Mouse (Mus musculus) hindbrain, embryonic 15.5 days (tissue): ENCODE measurements around the gene Srpk1. TPM values are rescaled to one million over a fixed set of nuclear protein-coding genes. Genes with fewer than 3 reads are reported as not detected.

ENCODE experiments used
- ATAC-seq: fragments of 200-750 bp; cut with Nextera tagmentation; 2 replicates; pipeline ENCODE4 v1.8.0; 2017; ENCODE audit warnings: low read depth, moderate number of reproducible peaks, moderate TSS enrichment; ENCODE audit not compliant: low FRiP score
- H3K27ac ChIP-seq: fragments of 300-500 bp; sonication (generic); replicated peaks from 2 replicates; pipeline ENCODE4 v1.5.1; 2015; ENCODE audit warnings: mild to moderate bottlenecking, inconsistent platforms
- H3K27me3 ChIP-seq: fragments of 300-500 bp; sonication (generic); 2 replicates; pipeline ENCODE4 v1.6.1; 2015; ENCODE audit warnings: control low read depth, inconsistent platforms
- H3K36me3 ChIP-seq: fragments of 300-500 bp; sonication (generic); 2 replicates; pipeline ENCODE4 v1.6.1; 2015; ENCODE audit warnings: control low read depth, inconsistent platforms
- H3K4me1 ChIP-seq: fragments of 300-500 bp; sonication (generic); replicated peaks from 2 replicates; pipeline ENCODE4 v1.6.1; 2015; ENCODE audit warnings: control low read depth, inconsistent platforms
- H3K4me2 ChIP-seq: fragments of 300-500 bp; sonication (generic); 2 replicates; pipeline ENCODE4 v1.6.1; 2015; ENCODE audit warnings: moderate library complexity, mild to moderate bottlenecking, inconsistent platforms
- H3K4me3 ChIP-seq: fragments of 300-500 bp; sonication (generic); 2 replicates; pipeline ENCODE4 v1.5.1; 2015; ENCODE audit warnings: mild to moderate bottlenecking, inconsistent platforms
- H3K9ac ChIP-seq: fragments of 300-500 bp; sonication (generic); 2 replicates; pipeline ENCODE4 v1.6.1; 2015; ENCODE audit warnings: inconsistent platforms
- H3K9me3 ChIP-seq: fragments of 300-500 bp; sonication (generic); 2 replicates; pipeline ENCODE4 v1.6.1; 2016; ENCODE audit warnings: control low read depth, inconsistent platforms
- WGBS: fragments of 180-500 bp; shearing (Covaris S2); methylation state at CpG from one replicate; pipeline ENCODE4 v1.1.7; 2015; 5-methylcytosine and 5-hydroxymethylcytosine counted together
- polyA plus RNA-seq: library from polyadenylated mRNA; unstranded; fragments of >200 nt; fragmentation: Nextera tagmentation; extraction: Ambion mirVana; gene quantifications from 2 replicates; pipeline ENCODE4 v1.2.1, GENCODE M21; 2015

Srpk1 gene
- polyA plus RNA-seq, 1 experiment from 2014 or later: 88.7 TPM

DNA sequence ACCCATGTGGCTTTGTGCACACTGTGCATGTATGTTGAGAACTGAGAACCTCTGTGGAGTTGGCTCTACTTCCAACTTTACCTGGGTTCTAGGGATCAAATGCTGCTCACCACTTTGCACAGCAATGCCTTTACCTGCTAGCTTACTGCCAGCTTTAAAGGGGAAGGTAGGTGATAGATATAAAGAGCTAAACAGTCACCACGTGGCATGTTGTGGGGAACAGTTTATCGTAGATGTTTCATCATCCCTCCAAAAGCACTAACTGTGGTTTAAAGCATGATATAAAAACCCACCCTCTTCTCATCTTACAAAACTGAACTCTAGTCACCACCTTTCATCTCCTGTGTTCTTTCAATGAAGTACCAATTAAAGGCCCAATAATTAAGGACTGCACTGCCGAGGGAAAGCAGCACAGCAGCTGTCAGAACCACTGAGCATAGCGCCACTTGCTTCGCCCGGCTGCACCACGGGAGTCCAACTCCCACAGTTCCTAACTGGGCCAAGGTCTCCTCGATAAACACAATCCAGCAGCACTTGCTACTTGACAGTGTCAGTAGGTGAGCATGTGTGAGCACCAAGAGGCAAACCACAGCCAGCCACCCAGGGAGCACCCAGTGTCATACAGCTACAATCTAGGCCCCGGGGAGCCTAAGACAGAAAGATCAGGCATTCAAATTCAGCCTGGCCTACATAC is 20.8 kb downstream of the Srpk1 start:
- no peak for ATAC-seq

DNA sequence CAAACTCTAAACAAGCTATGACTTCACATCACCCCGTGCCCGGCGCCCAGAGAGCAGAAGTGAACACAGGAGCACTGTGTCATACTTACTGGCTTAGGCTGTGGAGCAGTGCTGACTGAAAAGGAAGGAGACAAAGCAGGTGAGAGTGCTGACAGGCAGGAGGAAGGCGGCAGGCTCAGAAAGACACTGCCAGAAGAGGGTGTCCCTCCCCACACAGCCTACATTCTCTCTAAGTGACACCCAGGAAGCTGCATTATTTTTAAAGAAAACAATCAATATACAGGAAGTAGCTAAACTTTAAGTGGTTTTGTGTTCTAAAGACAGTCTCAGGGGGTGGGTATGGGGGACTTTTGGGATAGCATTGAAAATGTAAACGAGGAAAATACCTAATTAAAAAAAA is 21.7 kb downstream of the Srpk1 start:
- Histone ChIP-seq H3K9ac (no peak overlapping the region), H3K4me1 (no peaks in the 10 kb centered on the region), H3K27me3 (no peaks in the 10 kb centered on the region), H3K9me3 (no peaks in the 10 kb centered on the region), H3K36me3 (peaks cover 87% of the 10 kb centered on the region), H3K4me3 (no peak overlapping the region), H3K27ac (no peak overlapping the region), H3K4me2 (no peak overlapping the region)
- WGBS: 91% methylated on average over 5 of the region's 5 CpGs
- ATAC-seq: no peak

More for the DNA sequence above, 20.8 kb downstream of the Srpk1 start:
- Histone ChIP-seq H3K36me3 (peaks cover 86% of the 10 kb centered on the region), H3K9ac (no peak overlapping the region), H3K27me3 (no peaks in the 10 kb centered on the region), H3K27ac (no peak overlapping the region), H3K4me3 (no peak overlapping the region), H3K4me1 (no peaks in the 10 kb centered on the region), H3K4me2 (no peak overlapping the region), H3K9me3 (no peaks in the 10 kb centered on the region)
- WGBS: 80% methylated on average over 9 of the region's 9 CpGs

DNA sequence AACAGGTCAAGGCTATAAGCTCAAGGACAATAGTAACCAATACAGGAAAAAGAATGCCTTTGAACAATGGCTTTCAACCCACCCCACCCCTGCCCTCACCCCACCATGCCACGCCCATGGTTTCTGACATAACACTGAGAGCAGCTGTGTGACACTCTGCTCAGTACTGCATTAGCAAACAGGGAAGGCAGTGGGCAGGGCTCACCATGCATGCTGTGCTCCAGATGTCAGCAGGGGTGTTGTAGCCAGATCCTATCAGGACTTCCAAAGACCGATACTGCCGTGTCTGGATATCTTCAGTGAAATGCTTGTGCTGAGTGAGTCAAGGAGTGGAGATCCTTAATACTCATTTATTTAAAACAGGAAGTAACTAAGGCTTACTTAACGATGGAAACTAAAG is 28.5 kb downstream of the Srpk1 start:
- Histone ChIP-seq H3K36me3 (peaks cover 85% of the 10 kb centered on the region), H3K27me3 (no peaks in the 10 kb centered on the region), H3K27ac (no peak overlapping the region), H3K9ac (no peak overlapping the region), H3K9me3 (no peaks in the 10 kb centered on the region), H3K4me3 (no peak overlapping the region), H3K4me2 (no peak overlapping the region), H3K4me1 (no peaks in the 10 kb centered on the region)
- 76% methylated on average over 4 of the region's 4 CpGs for whole genome bisulfite sequencing
- ATAC-seq: no peak

DNA sequence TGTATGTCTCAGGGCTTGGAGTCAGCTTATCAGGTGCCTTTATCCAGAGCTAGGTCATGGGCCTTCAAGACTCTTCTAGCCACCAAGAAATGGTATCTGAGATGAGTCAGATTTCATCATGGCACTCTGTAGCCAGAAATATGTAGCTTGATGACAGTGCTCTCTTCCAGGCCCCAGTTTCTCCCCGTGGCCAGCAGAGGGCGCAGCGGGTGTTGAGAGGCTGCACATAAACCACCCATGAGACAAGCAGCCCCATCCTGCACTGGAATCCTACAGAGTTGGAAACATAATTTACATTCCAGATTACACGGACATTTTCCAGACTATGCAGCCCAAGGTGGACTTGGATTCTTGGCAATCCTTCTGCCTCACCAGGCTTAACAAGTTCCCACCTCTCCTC is 29.5 kb downstream of the Srpk1 start:
- H3K4me2 ChIP-seq: no peak overlapping the region
- no peak overlapping the region for H3K27ac ChIP-seq
- no peak for ATAC-seq
- no peaks in the 10 kb centered on the region for H3K27me3 ChIP-seq
- H3K4me1 ChIP-seq: no peaks in the 10 kb centered on the region
- 20% methylated on average over 4 of the region's 4 CpGs for WGBS
- no peak overlapping the region for H3K4me3 ChIP-seq
- H3K9ac ChIP-seq: no peak overlapping the region
- no peaks in the 10 kb centered on the region for H3K9me3 ChIP-seq
- H3K36me3 ChIP-seq: peaks cover 88% of the 10 kb centered on the region

DNA sequence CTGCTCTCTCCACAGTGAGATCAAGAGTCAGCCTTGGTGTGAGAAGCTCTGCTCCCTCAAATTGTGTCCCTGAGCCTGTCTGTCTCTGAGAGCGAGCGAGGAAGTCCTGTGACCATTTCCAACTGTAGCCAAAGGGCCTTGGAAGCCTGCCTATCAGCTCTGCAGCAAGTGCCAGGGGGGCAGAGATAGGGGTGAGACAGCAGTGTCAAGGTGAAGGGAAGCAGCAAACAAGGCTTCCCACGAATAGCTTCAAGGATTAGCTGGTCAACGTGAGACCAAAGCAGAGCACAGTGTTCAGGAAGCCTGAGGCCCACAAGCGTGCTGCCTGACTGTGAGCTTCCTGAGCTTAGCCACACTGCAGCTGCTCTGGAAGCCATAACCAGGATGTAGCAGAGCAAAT is 31.0 kb downstream of the Srpk1 start:
- Histone ChIP-seq H3K4me3 (no peak overlapping the region), H3K27ac (no peak overlapping the region), H3K4me1 (no peaks in the 10 kb centered on the region), H3K36me3 (peaks cover 87% of the 10 kb centered on the region), H3K4me2 (no peak overlapping the region), H3K9me3 (no peaks in the 10 kb centered on the region), H3K9ac (no peak overlapping the region), H3K27me3 (no peaks in the 10 kb centered on the region)
- no peak for ATAC-seq
- WGBS: 97% methylated on average over 5 of the region's 5 CpGs

DNA sequence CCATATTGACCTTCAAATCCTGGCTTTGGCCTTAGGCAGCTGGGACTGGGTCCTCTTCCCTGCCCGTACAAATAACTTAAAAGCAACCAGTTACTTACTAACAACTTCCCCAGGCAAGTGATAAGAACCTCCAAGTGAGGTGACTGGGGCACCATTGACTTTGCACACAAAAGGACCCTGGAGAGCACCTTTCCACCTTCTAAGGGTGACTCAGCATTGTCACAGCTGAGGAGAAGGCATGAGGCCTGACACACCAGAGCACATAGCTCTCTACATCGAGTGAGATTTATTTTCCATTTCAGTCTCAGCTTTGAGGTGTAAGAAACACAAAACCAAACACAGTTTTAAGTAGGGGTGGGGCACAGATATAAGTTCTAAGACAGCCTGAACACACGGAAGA is 31.9 kb downstream of the Srpk1 start:
- Histone ChIP-seq H3K27me3 (no peaks in the 10 kb centered on the region), H3K27ac (no peak overlapping the region), H3K36me3 (peaks cover 78% of the 10 kb centered on the region), H3K4me3 (no peak overlapping the region), H3K9me3 (no peaks in the 10 kb centered on the region), H3K9ac (no peak overlapping the region), H3K4me1 (no peaks in the 10 kb centered on the region), H3K4me2 (no peak overlapping the region)
- no peak for ATAC-seq
- WGBS: 89% methylated on average over 3 of the region's 3 CpGs

DNA sequence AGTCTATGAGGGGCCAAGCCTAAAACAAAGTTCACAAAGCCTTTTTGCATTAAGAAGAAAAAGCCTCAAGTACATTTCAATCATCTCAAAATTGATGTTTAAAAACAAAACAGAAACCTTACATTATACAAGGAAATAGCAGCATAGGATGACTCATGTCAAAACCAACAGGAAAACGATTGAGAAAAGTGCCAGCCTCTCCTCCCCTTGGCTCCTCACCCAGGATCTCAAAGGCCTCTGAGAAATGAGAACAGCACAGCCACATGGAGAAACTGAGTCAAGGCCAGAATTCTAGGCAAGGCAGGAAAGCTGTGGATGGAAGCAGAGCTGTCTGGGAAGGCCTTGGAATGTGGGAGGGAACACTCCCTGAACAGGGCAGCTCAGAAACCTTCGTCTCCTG is 33.9 kb downstream of the Srpk1 start:
- Histone ChIP-seq H3K27ac (no peak overlapping the region), H3K9me3 (no peaks in the 10 kb centered on the region), H3K27me3 (no peaks in the 10 kb centered on the region), H3K36me3 (peaks cover 65% of the 10 kb centered on the region), H3K9ac (no peak overlapping the region), H3K4me1 (no peaks in the 10 kb centered on the region), H3K4me3 (no peak overlapping the region), H3K4me2 (no peak overlapping the region)
- no peak for ATAC-seq
- 91% methylated on average over 2 of the region's 2 CpGs for WGBS

DNA sequence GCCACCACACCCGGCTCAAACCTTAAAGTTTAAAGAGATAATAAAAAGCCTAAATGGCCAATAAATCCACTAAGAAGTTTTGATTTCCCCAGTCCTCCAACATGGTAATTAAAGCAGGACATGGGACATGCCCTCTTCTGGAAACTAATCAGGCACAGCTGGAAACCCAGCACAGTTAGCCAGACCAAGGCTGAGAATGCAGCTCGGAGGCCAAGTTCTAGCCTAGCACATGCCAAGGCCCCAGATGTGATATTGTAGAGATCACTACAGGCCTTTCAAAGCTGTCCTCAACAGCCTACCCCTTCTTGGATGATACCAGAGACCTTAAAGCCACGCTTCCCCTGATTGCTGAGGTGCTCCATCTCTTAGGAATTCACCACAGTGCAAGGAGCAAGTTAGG is 36.0 kb downstream of the Srpk1 start:
- peaks cover 45% of the 10 kb centered on the region for H3K36me3 ChIP-seq
- no peaks in the 10 kb centered on the region for H3K27me3 ChIP-seq
- no peak for ATAC-seq
- H3K4me3 ChIP-seq: no peak overlapping the region
- no peaks in the 10 kb centered on the region for H3K4me1 ChIP-seq
- H3K27ac ChIP-seq: no peak overlapping the region
- no peak overlapping the region for H3K9ac ChIP-seq
- 90% methylated on average over 3 of the region's 3 CpGs for WGBS
- no peaks in the 10 kb centered on the region for H3K9me3 ChIP-seq
- no peak overlapping the region for H3K4me2 ChIP-seq

DNA sequence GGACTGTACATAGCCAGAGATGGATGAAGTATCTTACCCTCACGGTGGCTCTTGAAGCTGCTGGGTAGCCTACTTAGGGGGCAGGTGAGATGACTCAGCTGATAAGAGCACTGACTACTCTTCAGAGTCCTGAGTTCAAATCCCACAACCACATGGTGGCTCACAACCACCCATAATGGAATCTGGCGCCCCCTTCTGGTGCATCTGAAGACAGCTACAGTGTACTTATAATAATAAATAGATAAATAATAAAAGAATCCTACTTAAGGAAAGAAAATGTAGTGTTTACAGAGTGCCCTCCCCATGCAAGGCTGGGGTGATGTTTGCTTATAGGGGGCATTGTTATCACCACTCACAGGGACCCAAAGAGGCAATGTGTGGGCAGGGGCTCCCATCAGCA is 41.5 kb downstream of the Srpk1 start:
- WGBS: 58% methylated on average over 2 of the region's 2 CpGs
- Histone ChIP-seq H3K4me3 (no peak overlapping the region), H3K27me3 (no peaks in the 10 kb centered on the region), H3K9ac (no peak overlapping the region), H3K9me3 (no peaks in the 10 kb centered on the region), H3K36me3 (no peaks in the 10 kb centered on the region), H3K27ac (no peak overlapping the region), H3K4me1 (peaks cover 2% of the 10 kb centered on the region; the same call in 1 of the 2 replicates), H3K4me2 (no peak overlapping the region)
- no peak for ATAC-seq

DNA sequence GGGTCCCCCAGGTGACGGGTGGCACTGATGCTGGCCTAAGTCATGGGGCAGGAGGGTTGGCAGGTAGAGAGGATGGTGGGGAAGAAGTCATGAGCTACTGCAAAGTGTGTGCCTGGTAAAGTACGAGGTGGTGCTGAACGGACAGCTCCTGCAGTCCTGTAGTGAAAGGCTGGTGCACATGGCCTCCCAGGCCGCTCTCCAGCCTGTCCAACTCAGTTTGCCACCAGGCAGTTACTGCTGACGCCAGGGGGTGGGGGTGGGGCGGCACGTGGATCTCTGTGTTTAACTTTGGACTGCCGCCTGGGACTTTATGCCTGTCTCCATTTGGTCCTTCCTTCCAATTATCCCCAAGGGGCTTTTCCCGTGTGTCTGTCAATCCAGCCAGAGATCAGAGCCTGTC is 42.1 kb downstream of the Srpk1 start:
- H3K4me1 ChIP-seq: peaks cover 8% of the 10 kb centered on the region
- H3K36me3 ChIP-seq: no peaks in the 10 kb centered on the region
- H3K4me2 ChIP-seq: no peak overlapping the region
- no peaks in the 10 kb centered on the region for H3K9me3 ChIP-seq
- WGBS: 5% methylated on average over 9 of the region's 9 CpGs
- ATAC-seq: no peak
- H3K27ac ChIP-seq: no peak overlapping the region
- H3K27me3 ChIP-seq: no peaks in the 10 kb centered on the region
- H3K9ac ChIP-seq: no peak overlapping the region
- H3K4me3 ChIP-seq: no peak overlapping the region

DNA sequence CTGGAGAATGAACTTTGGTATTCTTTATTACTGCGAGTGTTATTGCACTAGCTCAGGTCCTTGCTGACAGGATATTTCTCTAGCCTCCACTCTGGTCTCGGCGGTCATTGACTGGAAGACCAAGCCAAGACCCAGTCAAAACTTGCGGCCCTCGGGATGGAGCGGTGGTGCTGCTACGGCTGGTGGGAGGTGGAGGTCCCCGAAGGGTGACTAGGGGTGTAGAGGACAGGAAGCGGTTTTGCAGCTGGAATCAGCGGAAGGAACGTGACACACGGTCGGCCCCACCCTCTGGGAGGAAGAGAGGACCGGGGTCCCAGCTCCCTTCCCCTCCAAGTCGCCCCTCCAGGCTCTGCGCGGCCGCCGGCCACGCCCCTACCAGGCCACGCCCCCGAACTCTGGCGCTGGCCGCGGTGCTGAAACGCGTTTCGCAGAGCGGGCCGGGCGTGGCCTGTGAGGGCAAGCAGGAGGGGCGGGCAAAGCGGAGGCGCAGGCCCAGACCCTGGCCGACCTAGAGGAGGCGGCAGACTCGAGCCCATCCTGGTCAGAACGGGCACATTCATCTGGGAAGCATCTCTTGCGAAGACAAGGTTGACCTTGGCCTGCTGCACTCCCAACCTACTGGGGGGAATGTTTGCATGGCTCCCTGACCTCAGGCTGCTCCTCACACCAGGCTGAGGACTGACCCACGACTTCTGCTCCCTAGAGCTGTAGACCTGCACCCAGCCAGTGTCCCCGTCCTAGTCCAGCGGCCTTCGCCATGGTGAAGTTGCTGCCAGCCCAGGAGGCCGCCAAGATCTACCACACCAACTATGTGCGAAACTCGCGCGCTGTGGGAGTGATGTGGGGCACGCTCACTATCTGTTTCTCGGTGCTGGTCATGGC is 47.0 kb downstream of the Srpk1 start, which contains the start of gene Lhfpl5:
TSS of gene Lhfpl5 (plus strand) at position 398 of the 882 bp plus-strand sequence.
- H3K9me3 ChIP-seq: no peaks in the 10 kb centered on the region
- no peak within 1 kb of the TSS for H3K27ac ChIP-seq
- peak within 1 kb of the TSS; percentile 40 for H3K4me3 ChIP-seq
- peak within 1 kb of the TSS; percentile 77 for H3K4me2 ChIP-seq
- H3K27me3 ChIP-seq: no peaks in the 10 kb centered on the region
- H3K36me3 ChIP-seq: no peaks in the 10 kb centered on the region
- peaks cover 12% of the 10 kb centered on the region for H3K4me1 ChIP-seq
- peak; percentile 78 for ATAC-seq
- H3K9ac ChIP-seq: peak within 1 kb of the TSS; percentile 40
- WGBS: 15% methylated on average over 48 of the region's 50 CpGs

DNA sequence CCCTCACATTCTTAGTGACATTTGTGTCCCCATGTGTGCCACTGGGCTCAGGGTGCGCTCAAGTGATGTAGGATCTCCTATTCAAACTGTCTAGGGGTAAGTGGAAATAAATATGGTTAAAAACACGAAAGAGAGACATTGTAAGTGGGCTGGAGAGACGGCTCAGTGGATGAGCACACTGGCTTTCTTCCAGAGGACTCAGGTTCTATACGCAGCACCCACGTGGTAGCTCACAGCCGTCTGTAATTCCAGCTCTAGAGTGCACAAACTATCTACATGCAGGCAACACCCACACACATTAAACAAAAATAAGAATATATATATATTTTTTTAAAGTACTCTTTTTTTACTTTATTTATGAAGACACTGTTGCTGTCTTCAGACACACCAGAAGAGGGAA is 49.6 kb downstream of the Srpk1 start:
- no peaks in the 10 kb centered on the region for H3K27me3 ChIP-seq
- no peak overlapping the region for H3K9ac ChIP-seq
- no peak overlapping the region for H3K4me3 ChIP-seq
- H3K4me2 ChIP-seq: no peak overlapping the region
- no peak for ATAC-seq
- 82% methylated on average over 6 of the region's 6 CpGs for WGBS
- H3K27ac ChIP-seq: no peak overlapping the region
- no peaks in the 10 kb centered on the region for H3K9me3 ChIP-seq
- H3K4me1 ChIP-seq: peaks cover 12% of the 10 kb centered on the region
- no peaks in the 10 kb centered on the region for H3K36me3 ChIP-seq
